Mouse (Mus musculus) thymus, adult 2 months (tissue): ENCODE data around the gene Zfp128. TPM values are rescaled to one million over a fixed set of nuclear protein-coding genes. Genes with fewer than 3 reads are reported as not detected.
"Not testable (repeated sequence)": the region's sequence is repeated elsewhere in the genome, so short reads cannot be mapped to it uniquely, and the experiment has no call there.

Experiments used
- DNase-seq: peaks from one replicate; pipeline ENCODE4 v3.0.0; 2021
- H3K27ac ChIP-seq: fragments of 200-500 bp; 2 replicates; pipeline ENCODE4 v1.5.1; 2012; ENCODE audit warnings: low read length, control low read depth; ENCODE audit not compliant: control insufficient read depth, insufficient read depth
- H3K27me3 ChIP-seq: fragments of 200-500 bp; 2 replicates; pipeline ENCODE4 v1.6.1; 2012; ENCODE audit warnings: mild to moderate bottlenecking, low read length, moderate library complexity, mixed read lengths; ENCODE audit not compliant: control insufficient read depth, insufficient read depth
- H3K36me3 ChIP-seq: fragments of 200-500 bp; 2 replicates; pipeline ENCODE4 v1.6.1; 2012; ENCODE audit warnings: mild to moderate bottlenecking, low read length, moderate library complexity; ENCODE audit not compliant: control insufficient read depth, insufficient read depth
- H3K4me1 ChIP-seq: fragments of 200-500 bp; replicated peaks from 2 replicates; pipeline ENCODE4 v1.6.1; 2012; ENCODE audit warnings: low read length; ENCODE audit not compliant: control insufficient read depth, insufficient read depth
- H3K4me3 ChIP-seq: fragments of 200-500 bp; 2 replicates; pipeline ENCODE4 v1.5.1; 2012; ENCODE audit warnings: mild to moderate bottlenecking, low read length, control low read depth, moderate library complexity; ENCODE audit not compliant: control insufficient read depth, insufficient read depth
- CTCF ChIP-seq: fragments of 200-500 bp; IDR thresholded peaks from 2 replicates; pipeline ENCODE4 v1.5.1; 2012; ENCODE audit warnings: mild to moderate bottlenecking, control low read depth, low read length, moderate library complexity, borderline replicate concordance; ENCODE audit not compliant: control insufficient read depth, poor library complexity, insufficient read depth; ENCODE audit errors: extremely low read depth
- POLR2A ChIP-seq: fragments of 200-500 bp; IDR thresholded peaks from 2 replicates; pipeline ENCODE4 v1.6.1; 2012; ENCODE audit warnings: mild to moderate bottlenecking, low read length, control low read depth, moderate library complexity; ENCODE audit not compliant: control insufficient read depth, poor library complexity, insufficient read depth; ENCODE audit errors: extremely low read depth
- WGBS: fragments of 180-500 bp; shearing (Covaris S2); methylation state at CpG from one replicate; pipeline ENCODE4 v1.1.7; 2018; 5-methylcytosine and 5-hydroxymethylcytosine counted together
- polyA plus RNA-seq: library from polyadenylated mRNA; depleted of rRNA; stranded (reverse); fragments of >200 nt; gene quantifications from 2 replicates; pipeline ENCODE4 v1.2.3, GENCODE M21; 2012

Zfp128 gene
- polyA plus RNA-seq, 1 experiment: 1.7 TPM

DNA sequence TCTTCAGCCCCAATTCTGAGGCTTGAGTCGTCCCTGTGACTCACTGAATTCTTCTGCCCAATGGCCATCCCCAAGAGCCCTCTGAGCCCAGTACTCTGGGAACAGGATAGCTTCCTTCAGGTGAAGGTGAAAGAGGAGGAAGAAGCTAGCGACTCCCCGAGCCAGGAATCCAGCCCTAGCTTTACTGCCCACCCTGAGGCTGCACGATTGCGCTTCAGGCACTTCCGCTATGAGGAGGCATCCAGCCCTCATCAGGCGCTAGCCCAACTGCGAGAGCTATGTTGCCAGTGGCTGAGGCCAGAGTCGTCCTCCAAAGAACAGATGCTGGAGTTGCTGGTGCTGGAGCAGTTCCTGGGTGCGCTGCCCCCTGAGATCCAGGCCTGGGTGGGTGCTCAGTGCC lies 22.6 kb downstream of the Zfp128 start:
- Histone ChIP-seq H3K4me1 (no peaks in the 10 kb centered on the region), H3K36me3 (peaks cover 12% of the 10 kb centered on the region), H3K27ac (no peak overlapping the region), H3K4me3 (peak overlapping the region; percentile 91), H3K27me3 (no peaks in the 10 kb centered on the region)
- WGBS: 48% methylated on average over 10 of the region's 10 CpGs
- TF ChIP-seq CTCF: no peak
- TF ChIP-seq POLR2A: no peak
- DNase-seq: peak; percentile 33

DNA sequence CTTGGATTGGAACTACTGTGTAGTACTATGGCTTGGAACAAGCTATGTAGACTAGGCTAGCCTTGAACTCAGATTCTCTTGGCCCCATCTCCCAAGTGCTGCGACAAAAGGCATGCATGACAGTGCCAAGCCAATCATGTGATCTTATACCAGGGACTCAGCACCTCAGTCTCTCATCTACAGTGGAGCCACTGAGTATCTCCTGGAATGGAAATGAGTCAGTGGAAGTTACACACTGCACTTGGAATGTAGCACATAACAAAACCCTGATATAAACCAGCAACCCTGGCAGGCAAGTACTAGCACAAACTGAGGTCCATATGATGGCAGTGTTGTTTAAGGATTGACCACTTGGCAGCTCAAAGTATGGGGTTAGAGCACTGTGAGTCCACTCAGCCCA lies 24.2 kb downstream of the Zfp128 start:
- DNase-seq: no peak
- 100% methylated on average over 1 of the region's 1 CpGs for WGBS
- Histone ChIP-seq H3K4me1 (peaks cover 3% of the 10 kb centered on the region), H3K27me3 (no peaks in the 10 kb centered on the region), H3K27ac (no peak overlapping the region), H3K4me3 (no peak overlapping the region), H3K36me3 (peaks cover 12% of the 10 kb centered on the region)
- TF ChIP-seq POLR2A (no peak), CTCF (no peak)

DNA sequence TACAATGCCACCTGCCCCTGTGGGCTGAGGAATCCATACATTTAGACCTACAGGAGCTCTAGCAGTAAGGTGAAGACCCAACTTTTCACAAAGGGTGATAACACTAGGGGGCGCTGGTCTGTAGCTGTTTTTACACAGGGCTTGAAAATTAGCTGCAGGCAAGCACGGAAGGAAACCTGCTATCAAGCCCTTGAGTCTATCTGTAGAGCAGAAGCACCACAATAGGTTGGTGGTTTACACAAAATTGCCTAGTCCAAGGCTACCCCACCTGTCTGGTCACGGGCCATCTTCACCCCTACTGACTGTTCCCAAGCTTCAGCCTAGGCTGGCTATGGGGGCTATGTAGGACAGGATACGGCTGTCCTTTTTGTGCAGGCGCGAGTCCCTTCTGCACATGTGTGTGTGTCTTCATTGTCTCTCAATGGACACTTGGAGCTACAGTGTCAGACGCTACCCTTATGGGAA lies 28.6 kb downstream of the Zfp128 start:
- WGBS: 18% methylated on average over 7 of the region's 7 CpGs
- peak overlapping the region; percentile 97 for H3K27ac ChIP-seq
- peak overlapping the region; percentile 25; the same call in 1 of the 2 replicates for H3K4me3 ChIP-seq
- peaks cover 12% of the 10 kb centered on the region for H3K36me3 ChIP-seq
- DNase-seq: peak; percentile 90
- peaks cover 3% of the 10 kb centered on the region for H3K4me1 ChIP-seq
- no peak for TF ChIP-seq POLR2A
- no peak for TF ChIP-seq CTCF
- no peaks in the 10 kb centered on the region for H3K27me3 ChIP-seq

DNA sequence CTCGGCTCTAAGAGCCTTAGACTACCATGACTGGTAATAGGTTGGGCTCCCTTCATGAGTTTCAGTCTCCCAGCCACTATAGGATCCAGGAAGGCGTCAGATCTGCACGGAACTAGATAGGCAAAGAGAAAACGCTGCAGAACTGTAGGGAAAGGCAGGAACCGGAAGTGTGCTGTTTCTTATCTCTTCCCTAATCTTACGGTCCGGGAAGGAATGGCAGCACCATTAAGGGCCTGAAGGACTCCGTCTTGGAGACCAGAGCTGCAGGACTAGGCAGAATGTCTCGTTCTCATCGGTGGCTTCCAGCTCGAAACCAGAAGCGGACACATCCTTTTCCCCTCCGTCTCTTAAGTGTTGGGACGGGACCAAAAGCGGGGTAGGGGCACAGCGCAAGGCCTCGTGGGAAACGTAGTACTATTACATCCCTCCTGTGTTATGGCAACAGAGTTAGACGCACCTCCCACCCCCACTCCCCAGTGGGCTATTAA lies 29.2 kb downstream of the Zfp128 start:
- WGBS: 2% methylated on average over 19 of the region's 19 CpGs

DNA sequence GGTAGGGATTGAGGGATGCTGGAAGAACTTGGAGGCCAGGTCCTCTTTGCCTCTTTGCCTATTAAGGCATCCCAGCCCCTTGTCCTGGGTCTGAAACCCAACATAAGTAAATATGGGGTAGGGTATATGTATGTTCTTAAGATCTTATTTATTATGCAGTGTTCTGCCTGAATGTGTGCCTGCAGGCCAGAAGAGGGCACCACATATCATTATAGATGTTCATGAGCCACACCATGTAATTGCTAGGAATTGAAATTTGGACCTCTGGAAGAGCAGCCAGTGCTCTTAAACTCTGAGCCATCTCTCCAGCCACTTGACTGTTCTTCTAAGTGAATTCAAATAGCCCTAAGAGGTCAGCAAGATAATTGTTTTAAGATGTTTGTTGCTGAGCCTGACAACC lies 32.6 kb downstream of the Zfp128 start:
- H3K36me3 ChIP-seq: no peaks in the 10 kb centered on the region
- H3K4me3 ChIP-seq: no peak overlapping the region
- DNase-seq: no peak
- H3K27me3 ChIP-seq: no peaks in the 10 kb centered on the region
- no peak for TF ChIP-seq POLR2A
- no peak for TF ChIP-seq CTCF
- peaks cover 3% of the 10 kb centered on the region for H3K4me1 ChIP-seq
- no peak overlapping the region for H3K27ac ChIP-seq

More for the DNA sequence above, 29.2 kb downstream of the Zfp128 start:
- Histone ChIP-seq H3K27me3 (no peaks in the 10 kb centered on the region), H3K4me1 (peaks cover 3% of the 10 kb centered on the region), H3K27ac (peak overlapping the region; percentile 97), H3K36me3 (peaks cover 12% of the 10 kb centered on the region), H3K4me3 (peak overlapping the region; percentile 99)
- TF ChIP-seq POLR2A (peak; percentile 51; the same call in 1 of the 2 replicates), CTCF (no peak)
- peak; percentile 57 for DNase-seq

DNA sequence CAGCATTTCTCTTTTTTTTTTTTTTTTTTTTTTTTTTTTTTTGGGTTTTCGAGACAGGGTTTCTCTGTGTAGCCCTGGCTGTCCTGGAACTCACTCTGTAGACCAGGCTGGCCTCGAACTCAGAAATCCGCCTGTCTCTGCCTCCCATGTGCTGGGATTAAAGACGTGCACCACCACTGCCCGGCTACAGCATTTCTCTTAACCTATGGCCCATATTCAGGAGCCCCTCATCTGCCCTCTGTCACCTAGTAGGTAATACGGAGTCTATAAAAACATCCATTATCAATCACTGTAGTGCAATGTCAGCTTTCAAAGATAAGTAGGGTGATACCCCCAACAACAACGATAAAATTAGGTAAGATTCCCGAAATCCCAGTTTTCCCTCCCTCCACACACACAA lies 39.5 kb downstream of the Zfp128 start:
- WGBS: 90% methylated on average over 7 of the region's 8 CpGs
- not testable (repeated sequence) for H3K4me1 ChIP-seq, H3K4me3 ChIP-seq, DNase-seq, H3K27ac ChIP-seq, H3K27me3 ChIP-seq
- H3K36me3 ChIP-seq: peaks cover 22% of the 10 kb centered on the region

DNA sequence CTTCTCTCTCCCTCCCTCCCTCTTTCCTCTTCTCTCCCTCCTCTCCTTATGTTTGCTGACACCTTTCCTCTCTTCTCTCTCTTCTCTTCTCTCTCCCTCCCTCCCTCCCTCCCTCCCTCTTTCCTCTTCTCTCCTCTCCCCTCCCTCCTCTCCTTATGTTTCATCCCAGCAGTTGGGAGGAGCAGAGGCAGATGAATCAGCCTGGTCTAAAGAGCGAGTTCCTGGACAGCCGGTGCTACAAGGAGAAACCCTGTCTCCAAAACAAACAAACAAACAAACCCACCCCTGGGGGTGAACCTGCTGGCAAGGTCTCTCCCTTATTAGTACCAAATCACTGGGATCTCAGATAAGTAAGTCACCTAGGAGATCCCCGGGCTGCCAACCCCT lies 40.3 kb downstream of the Zfp128 start:
- 0% methylated on average over 3 of the region's 3 CpGs for WGBS
- Histone ChIP-seq H3K4me1 (peaks cover 7% of the 10 kb centered on the region), H3K27me3 (no peaks in the 10 kb centered on the region), H3K4me3 (peak overlapping the region; percentile 77), H3K36me3 (peaks cover 30% of the 10 kb centered on the region), H3K27ac (peak overlapping the region; percentile 75)
- DNase-seq: no peak
- TF ChIP-seq POLR2A: no peak
